Mouse (Mus musculus) spleen, postnatal 14 days (tissue): ENCODE data around the gene Mrps23.
"Not testable (repeated sequence)": the region's sequence is repeated elsewhere in the genome, so short reads cannot be mapped to it uniquely, and the experiment has no call there.

ENCODE experiments used
- DNase-seq, 2 experiments: peaks; one replicate each; pipeline ENCODE4 v3.0.0; 2021 to 2022; ENCODE audit warnings: low spot score in 2 of 2

The Mrps23 gene

DNA sequence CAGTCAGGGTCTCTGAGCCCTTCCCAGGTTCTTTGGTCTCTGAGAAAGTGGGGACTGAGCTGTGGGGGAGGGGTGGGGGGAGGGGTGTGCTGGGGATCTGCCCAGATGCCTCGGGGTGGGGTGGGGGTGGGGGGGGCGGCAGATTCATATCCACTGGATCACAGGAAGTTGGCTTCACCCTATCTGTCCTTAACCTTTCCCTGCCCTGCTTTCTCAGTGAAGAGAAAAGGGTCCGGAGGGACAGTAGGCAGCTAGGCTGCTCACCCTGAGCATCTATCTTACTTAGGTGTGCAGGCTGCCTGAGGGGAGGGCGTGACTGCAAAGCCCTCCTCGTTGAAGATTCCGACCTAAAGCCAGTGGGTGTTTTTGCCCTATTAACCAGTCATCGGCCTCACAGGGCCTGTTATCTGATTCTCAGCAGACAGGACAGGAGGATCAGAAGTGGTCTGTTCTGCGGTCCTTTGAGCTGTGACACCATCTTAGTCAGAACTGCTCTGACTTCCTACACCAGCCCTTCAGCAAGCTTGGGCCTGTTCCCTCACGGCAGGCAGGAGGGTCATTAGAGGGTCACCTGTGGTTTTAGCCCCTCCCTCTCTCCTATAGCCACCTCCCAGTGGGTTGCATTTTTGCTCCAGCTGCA lies 30.7 kb upstream of the Mrps23 start:
- no peak for DNase-seq

- no peak for DNase-seq
Measured at GRCm38 (mm10) chr11:88180467-88180958, 23.7 kb upstream of the Mrps23 start.

- DNase-seq: no peak
Measured at GRCm38 (mm10) chr11:88180959-88181619, 23.1 kb upstream of the Mrps23 start.

DNA sequence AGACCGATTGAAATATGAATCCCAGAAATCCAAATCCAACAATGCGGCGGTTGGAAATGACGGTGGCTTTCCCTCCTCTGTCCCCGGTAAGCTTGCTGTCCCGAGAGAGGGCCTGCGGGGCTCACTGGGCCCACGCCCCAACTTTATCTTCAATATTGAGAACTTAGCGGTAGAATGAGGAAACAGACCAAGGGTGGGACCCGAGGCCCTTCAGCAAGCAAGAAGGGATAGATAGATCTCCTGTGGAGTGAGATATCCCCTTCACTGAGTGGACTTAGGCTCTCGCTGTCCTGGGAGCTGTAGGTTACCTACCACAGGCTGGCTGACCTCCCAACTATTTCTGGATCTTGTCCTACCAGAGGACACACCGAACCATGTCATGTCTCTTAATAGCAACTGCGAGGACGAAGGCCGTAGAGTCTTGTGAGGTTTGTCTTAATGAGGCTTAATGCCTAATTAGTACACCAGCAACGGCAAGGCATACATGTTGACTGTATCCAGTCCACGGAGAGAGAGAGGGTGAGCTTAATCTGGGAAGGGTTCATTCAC lies 19.5 kb upstream of the Mrps23 start:
- no peak for DNase-seq

DNA sequence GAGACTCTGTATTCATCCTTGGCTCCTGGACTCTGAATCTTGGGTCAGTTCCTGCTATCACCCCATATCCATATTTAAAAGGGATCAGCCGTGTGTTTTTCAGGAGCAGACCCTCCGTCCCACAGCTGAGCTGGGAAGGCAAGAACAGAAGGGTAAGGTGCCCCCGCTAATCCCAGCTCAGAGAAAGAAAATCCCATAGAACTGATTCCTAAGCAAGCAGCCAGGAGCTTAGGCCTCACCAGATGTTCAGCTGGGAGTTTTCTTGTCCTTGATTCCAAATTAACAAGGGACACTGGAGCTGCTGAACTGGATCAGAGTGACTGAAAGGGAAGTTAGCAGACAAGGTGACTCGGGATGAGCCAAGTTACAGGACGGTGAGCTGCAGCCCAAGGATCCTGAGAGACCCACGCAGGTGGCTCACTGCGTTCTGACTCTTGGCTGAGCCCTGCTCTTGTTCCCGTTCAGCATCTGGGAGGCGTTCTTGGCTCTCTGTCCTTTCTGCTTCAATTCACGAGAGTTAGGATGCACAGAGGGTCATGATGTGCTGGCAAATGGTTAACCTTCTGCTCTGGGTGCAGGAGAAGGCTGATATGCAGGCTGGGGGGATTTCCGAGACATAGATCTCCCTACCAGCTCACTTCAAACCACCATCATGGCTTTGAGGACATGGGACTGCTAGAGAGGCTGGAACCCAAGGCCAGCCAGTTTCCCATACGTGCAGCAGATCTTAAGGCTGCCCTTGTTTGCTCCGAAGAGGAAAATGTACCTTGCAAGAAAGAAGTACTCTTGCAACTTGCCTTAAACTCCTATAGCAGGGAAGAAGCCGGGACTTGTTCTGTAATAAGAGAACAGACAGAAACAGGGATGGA lies 17.9 kb upstream of the Mrps23 start:
- DNase-seq: no peak

- no peak for DNase-seq
Measured at GRCm38 (mm10) chr11:88186947-88187243, 17.3 kb upstream of the Mrps23 start.

DNA sequence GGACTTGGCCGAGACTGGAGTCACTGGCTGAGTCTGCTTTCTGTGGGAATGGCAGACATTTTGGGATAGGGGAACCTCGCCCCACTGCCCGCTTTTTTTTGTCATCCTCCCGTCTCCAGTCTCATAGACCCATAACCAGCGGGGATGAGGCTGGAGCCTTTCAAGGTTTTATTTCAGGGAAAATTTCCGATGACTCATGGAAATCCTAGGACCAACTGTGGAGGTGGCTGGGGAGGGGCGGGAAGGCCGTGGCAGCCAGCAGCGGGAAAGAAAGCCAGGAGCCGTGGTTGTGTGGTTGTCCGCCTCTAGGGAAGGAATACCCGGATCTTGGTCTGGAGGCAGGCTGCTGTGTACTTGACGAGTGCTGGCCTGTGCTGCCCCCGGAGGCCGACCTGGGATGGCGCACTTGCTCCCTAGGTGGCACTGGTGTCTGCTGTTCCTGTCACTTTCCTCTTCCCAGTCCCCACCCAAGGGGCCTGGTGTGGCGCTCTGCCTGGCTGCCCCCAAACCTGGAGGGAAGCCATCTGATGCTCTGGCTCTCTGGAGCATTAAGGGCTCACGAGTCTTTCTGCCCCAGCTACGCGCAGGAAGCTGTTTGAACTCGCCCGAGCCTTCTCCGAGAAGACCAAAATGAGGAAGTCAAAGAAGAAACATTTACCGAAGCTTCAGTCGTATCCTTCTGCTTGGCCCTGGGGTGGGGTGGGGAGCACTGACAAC lies 16.6 kb upstream of the Mrps23 start:
- DNase-seq: peak; percentile 31 to 64

GRCm38 (mm10) chr11:88188216-88188615 lies 16.0 kb upstream of the Mrps23 start:
- DNase-seq: no peak

- DNase-seq: no peak
Measured at GRCm38 (mm10) chr11:88188635-88189034, 15.6 kb upstream of the Mrps23 start.

DNA sequence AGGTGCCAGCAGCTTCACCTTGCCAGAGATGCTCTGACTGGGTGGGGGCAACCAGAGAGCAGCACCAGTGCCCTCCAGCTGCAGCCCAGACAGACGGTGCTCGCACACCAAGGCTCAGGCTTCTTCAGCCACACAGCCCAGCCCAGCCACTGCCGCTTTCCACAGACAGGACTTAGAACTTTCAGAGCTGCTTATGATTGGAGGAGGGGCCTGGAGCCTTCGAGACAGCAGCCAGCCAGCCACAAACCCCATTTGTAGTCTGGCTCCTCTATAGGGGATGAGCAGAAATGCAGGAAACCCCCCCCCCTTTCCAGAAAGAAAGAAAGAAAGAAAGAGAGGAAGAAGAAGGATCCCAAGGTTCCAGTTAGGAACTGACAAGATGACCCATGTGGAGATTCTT lies 11.6 kb upstream of the Mrps23 start:
- DNase-seq: no peak

GRCm38 (mm10) chr11:88193098-88193823 lies 10.9 kb upstream of the Mrps23 start:
- no peak for DNase-seq

GRCm38 (mm10) chr11:88193824-88194696 lies 10.1 kb upstream of the Mrps23 start:
- DNase-seq: no peak

GRCm38 (mm10) chr11:88195699-88196098 lies 8.5 kb upstream of the Mrps23 start:
- DNase-seq: not testable (repeated sequence)

- DNase-seq: no peak
Measured at GRCm38 (mm10) chr11:88197153-88197576, 7.0 kb upstream of the Mrps23 start.

DNA sequence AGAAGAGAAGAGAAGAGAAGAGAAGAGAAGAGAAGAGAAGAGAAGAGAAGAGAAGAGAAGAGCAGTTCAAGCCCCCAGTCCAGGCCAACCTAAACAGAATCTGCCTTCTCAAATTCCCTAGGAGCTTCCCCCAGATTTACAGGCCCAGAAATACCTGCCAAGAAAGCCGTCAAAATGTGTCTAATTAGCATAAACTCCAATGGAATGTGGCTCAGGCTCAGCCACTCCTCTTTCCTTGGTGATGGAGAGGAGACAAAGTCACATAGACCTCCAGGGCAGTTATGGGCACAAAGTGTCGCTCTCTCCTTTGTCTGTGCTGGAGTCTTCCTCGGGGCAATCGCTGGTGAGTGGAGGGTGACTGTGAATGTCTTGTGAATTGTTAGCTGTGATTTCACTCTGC lies 6.0 kb upstream of the Mrps23 start:
- DNase-seq: no peak

DNA sequence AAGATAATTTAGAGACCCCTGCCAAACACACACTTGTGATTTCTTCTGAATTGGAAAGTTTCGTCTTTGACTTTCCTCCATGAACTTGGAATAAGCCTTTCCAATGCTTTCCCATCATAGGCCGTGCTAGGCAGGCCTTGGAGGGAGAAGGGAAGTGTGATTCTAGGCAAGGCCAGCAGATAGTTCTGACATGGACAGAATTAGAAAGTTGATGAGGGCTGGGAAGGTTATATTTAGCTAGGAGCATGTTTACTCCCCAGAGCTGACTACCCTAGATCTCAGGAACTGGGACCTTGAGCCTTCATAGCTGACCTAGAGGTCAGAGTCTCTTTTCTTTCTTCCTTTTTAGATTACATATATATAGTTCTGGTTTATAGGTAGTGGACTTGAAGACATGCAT lies 3.0 kb upstream of the Mrps23 start:
- no peak for DNase-seq

DNA sequence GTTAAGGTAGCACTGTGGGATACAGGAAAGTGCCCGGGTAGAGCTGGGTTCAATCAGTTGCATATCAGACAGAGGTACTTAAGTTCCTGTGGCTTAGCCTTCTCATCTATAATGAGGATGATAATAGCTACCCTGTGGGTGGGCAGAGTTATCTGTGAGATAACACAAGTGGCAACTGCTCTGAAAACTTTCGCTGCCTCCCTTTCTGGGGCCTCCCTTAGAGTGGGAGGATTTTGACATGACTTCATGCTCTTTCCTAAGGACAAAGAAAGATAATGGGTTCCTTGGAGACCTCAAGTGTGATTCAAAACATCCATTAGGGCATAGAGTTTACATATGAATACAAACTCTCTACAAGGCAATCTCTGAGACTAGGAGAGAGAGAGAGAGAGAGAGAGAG lies 2.1 kb upstream of the Mrps23 start:
- no peak for DNase-seq

- no peak for DNase-seq
Measured at GRCm38 (mm10) chr11:88204593-88205368, 593 bp downstream of the Mrps23 start.

DNA sequence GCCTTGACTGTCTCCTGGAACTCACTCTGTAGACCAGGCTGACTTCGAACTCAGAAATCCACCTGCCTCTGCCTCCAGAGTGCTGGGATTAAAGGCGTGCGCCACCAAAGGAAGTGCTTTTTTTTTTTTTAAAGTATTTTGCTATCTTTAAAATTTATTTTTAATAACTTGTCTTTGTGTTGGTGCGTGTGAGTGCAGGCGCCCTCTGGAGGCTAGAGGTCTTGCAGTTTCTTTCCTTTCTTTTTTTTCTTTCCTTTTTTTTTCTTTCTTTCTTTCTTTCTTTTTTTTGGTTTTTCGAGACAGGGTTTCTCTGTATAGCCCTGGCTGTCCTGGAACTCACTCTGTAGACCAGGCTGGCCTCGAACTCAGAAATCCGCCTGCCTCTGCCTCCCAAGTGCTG lies 2.4 kb downstream of the Mrps23 start:
- not testable (repeated sequence) for DNase-seq
